Mouse (Mus musculus): ENCODE results near the gene Celf3. TPM values are rescaled to one million over a fixed set of nuclear protein-coding genes. Genes with fewer than 3 reads are reported as not detected.

Gene Celf3
- polyA plus RNA-seq, 1 experiment from 2014 or later: 44.0 TPM

DNA sequence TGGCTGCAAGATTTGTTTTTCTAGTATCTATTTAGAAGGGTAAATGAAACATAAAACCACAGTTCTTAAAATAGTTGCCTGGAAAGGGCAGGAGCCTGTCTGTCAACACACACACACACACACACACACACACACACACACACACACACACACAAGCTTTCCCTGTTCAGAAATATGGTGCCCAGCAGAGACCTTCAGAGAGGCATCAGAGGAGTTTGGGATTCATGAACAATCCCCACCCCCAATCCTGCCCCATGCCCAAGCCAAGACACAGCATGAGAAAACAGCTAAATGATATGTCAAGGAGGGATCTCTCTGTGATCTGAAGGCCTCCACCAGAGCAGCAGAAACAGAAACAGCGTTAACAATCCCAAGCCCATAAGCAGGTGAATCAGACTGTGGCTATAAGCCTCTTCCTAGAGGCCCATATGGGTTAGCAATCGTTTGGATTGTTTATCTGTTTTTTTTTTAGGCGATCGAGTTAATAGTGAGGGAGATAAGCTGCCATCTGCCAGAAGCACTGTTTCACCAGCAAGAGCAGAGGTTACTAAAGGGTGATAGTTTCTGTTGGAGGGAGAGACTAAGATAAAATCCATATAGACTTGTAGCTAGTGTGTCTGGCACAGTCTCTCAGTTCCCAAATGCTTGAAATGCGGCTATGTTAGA lies 4.4 kb upstream of the Celf3 start:
- Histone ChIP-seq H3K27me3 (ENCODE audit: control insufficient read depth, insufficient read depth, low read length) (no peaks in the 10 kb centered on the region), H3K36me3 (ENCODE audit: control insufficient read depth, insufficient read depth, low read length) (no peaks in the 10 kb centered on the region), H3K9ac (replicated peaks; ENCODE audit: low read depth, low read length) (no peak overlapping the region), H3K27ac (ENCODE audit: low read length) (no peak overlapping the region), H3K4me3 (ENCODE audit: low read depth, low read length) (no peak overlapping the region), H3K9me3 (ENCODE audit: control insufficient read depth, low read depth, low read length) (no peaks in the 10 kb centered on the region), H3K4me1 (ENCODE audit: control insufficient read depth, insufficient read depth, low read length) (0 out of 2 replicates have a peak, but pooled peaks cover 3% of the 10 kb centered on the region), H3K4me2 (replicated peaks; ENCODE audit: low read depth, low read length) (no peak overlapping the region)
- WGBS: 50% methylated on average over 5 of the region's 5 CpGs
- ATAC-seq (ENCODE audit: insufficient number of reproducible peaks, insufficient read depth, low FRiP score, low read depth): no peak

- Histone ChIP-seq H3K4me2 (replicated peaks; ENCODE audit: low read depth, low read length) (no peak overlapping the region), H3K36me3 (ENCODE audit: control insufficient read depth, insufficient read depth, low read length) (no peaks in the 10 kb centered on the region), H3K27ac (ENCODE audit: low read length) (peak overlapping the region; percentile 27; the same call in 1 of the 2 replicates), H3K4me1 (ENCODE audit: control insufficient read depth, insufficient read depth, low read length) (0 out of 2 replicates have a peak, but pooled peaks cover 8% of the 10 kb centered on the region), H3K9me3 (ENCODE audit: control insufficient read depth, low read depth, low read length) (no peaks in the 10 kb centered on the region), H3K9ac (replicated peaks; ENCODE audit: low read depth, low read length) (no peak overlapping the region), H3K4me3 (ENCODE audit: low read depth, low read length) (no peak overlapping the region), H3K27me3 (ENCODE audit: control insufficient read depth, insufficient read depth, low read length) (no peaks in the 10 kb centered on the region)
- ATAC-seq (ENCODE audit: insufficient number of reproducible peaks, insufficient read depth, low FRiP score, low read depth): peak; percentile 38; the same call in 1 of the 2 replicates
- WGBS: 40% methylated on average over 8 of the region's 8 CpGs
Measured at GRCm38 (mm10) chr3:94476301-94477035, 1.6 kb upstream of the Celf3 start.

- no peaks in the 10 kb centered on the region for H3K9me3 ChIP-seq (ENCODE audit: control insufficient read depth, low read depth, low read length)
- no peaks in the 10 kb centered on the region for H3K36me3 ChIP-seq (ENCODE audit: control insufficient read depth, insufficient read depth, low read length)
- H3K27me3 ChIP-seq (ENCODE audit: control insufficient read depth, insufficient read depth, low read length): no peaks in the 10 kb centered on the region
- H3K27ac ChIP-seq (ENCODE audit: low read length): no peak overlapping the region
- H3K9ac ChIP-seq (replicated peaks; ENCODE audit: low read depth, low read length): no peak overlapping the region
- no peak overlapping the region for H3K4me3 ChIP-seq (ENCODE audit: low read depth, low read length)
- no peak overlapping the region for H3K4me2 ChIP-seq (replicated peaks; ENCODE audit: low read depth, low read length)
- ATAC-seq (ENCODE audit: insufficient number of reproducible peaks, insufficient read depth, low FRiP score, low read depth): no peak
- 0 out of 2 replicates have a peak, but pooled peaks cover 8% of the 10 kb centered on the region for H3K4me1 ChIP-seq (ENCODE audit: control insufficient read depth, insufficient read depth, low read length)
- WGBS: 69% methylated on average over 4 of the region's 4 CpGs
Measured at GRCm38 (mm10) chr3:94477444-94477843, 651 bp upstream of the Celf3 start.

DNA sequence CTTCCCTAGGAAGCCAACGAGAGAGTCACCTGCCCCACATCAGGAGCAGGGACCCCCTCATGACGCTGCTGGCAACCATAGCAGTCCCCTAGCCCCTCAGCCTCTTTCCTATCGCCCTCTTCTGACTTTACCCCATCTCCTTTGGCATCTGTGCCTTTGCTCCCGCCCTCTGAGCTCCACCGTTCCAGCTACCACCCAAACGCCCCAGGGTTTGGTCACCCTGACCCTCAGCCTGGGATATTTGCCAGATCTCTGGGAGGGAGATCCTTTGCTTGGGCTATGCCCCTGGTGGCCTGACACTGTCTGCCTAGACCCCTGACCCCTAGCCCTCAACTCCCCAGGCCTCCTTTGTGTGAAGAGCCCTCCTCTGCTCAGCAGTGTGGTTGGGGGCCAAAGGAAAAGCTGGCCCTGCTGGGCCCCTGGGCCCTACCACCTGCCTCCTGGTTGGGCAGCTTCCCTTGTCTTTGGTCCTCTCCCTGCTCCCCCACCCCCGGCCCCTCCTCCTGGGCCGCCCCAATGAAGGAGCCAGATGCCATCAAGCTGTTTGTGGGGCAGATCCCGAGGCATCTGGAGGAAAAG lies 585 bp downstream of the Celf3 start:
- 16% methylated on average over 9 of the region's 9 CpGs for WGBS
- no peak overlapping the region for H3K27ac ChIP-seq (ENCODE audit: low read length)
- peak overlapping the region; percentile 6; the same call in 1 of the 2 replicates for H3K4me3 ChIP-seq (ENCODE audit: low read depth, low read length)
- no peaks in the 10 kb centered on the region for H3K9me3 ChIP-seq (ENCODE audit: control insufficient read depth, low read depth, low read length)
- H3K27me3 ChIP-seq (ENCODE audit: control insufficient read depth, insufficient read depth, low read length): no peaks in the 10 kb centered on the region
- no peaks in the 10 kb centered on the region for H3K36me3 ChIP-seq (ENCODE audit: control insufficient read depth, insufficient read depth, low read length)
- ATAC-seq (ENCODE audit: insufficient number of reproducible peaks, insufficient read depth, low FRiP score, low read depth): no peak
- no peak overlapping the region for H3K4me2 ChIP-seq (replicated peaks; ENCODE audit: low read depth, low read length)
- H3K4me1 ChIP-seq (ENCODE audit: control insufficient read depth, insufficient read depth, low read length): 0 out of 2 replicates have a peak, but pooled peaks cover 5% of the 10 kb centered on the region
- no peak overlapping the region for H3K9ac ChIP-seq (replicated peaks; ENCODE audit: low read depth, low read length)

DNA sequence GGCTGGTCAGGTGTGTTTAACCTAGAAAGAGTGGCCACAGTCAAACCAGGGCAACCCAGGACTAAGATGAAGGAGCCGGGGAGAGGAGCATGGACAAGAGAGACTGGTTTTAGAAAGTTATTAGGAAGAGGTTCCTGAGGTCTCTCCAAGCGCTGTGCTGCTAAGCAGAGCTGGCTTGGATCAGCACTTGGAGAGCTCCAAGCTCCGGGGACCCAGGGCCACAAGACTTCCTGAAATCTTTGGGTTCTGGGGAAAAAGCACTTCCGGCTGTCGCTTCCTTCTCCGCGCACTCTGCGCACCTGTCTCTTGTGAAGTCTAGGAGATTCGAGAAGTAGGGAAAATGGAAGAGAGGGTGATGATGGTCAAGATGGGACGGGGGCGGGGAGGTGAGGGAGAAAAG lies 1.5 kb downstream of the Celf3 start:
- WGBS: 2% methylated on average over 11 of the region's 11 CpGs
- H3K9ac ChIP-seq (replicated peaks; ENCODE audit: low read depth, low read length): no peak overlapping the region
- H3K4me1 ChIP-seq (ENCODE audit: control insufficient read depth, insufficient read depth, low read length): 0 out of 2 replicates have a peak, but pooled peaks cover 5% of the 10 kb centered on the region
- H3K4me2 ChIP-seq (replicated peaks; ENCODE audit: low read depth, low read length): peak overlapping the region; percentile 32
- no peaks in the 10 kb centered on the region for H3K27me3 ChIP-seq (ENCODE audit: control insufficient read depth, insufficient read depth, low read length)
- H3K27ac ChIP-seq (ENCODE audit: low read length): no peak overlapping the region
- H3K9me3 ChIP-seq (ENCODE audit: control insufficient read depth, low read depth, low read length): no peaks in the 10 kb centered on the region
- no peaks in the 10 kb centered on the region for H3K36me3 ChIP-seq (ENCODE audit: control insufficient read depth, insufficient read depth, low read length)
- H3K4me3 ChIP-seq (ENCODE audit: low read depth, low read length): peak overlapping the region; percentile 16; the same call in 1 of the 2 replicates
- no peak for ATAC-seq (ENCODE audit: insufficient number of reproducible peaks, insufficient read depth, low FRiP score, low read depth)

DNA sequence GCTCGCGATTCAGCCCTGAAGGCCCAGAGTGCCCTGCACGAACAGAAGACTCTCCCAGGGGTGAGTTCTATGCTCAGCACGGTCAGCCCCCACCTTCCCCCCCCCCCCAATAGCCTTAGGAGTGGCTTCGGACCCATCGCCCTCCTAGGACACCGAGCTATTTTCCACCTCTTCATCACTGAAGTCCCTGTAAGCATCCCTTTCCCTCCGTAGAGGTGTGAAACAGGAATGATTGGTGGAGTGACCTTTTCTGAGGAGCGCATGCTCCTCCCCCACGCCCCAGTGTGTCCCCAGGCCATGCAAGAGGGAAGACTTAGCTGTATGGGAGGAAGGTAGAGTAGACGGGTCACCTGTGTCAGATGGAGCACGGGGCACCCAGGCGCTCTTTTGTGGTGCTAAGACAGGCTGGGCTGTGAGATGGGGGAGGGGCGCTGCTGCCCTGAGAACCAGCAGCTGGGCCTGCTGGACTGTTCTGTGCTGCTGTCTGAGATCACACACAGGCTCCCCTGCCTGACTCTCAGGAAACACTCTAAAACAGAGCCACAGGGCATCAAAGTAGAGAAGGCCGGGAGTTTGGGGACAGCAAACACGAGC lies 2.3 kb downstream of the Celf3 start, which contains the start of gene Riiad1:
TSS of gene Riiad1 (minus strand) at position 51 of the 594 bp plus-strand sequence.
- ATAC-seq (ENCODE audit: insufficient number of reproducible peaks, insufficient read depth, low FRiP score, low read depth): no peak
- 7% methylated on average over 16 of the region's 16 CpGs for WGBS
- 0 out of 2 replicates have a peak, but pooled peaks cover 5% of the 10 kb centered on the region for H3K4me1 ChIP-seq (ENCODE audit: control insufficient read depth, insufficient read depth, low read length)
- H3K9me3 ChIP-seq (ENCODE audit: control insufficient read depth, low read depth, low read length): no peaks in the 10 kb centered on the region
- no peak within 1 kb of the TSS for H3K27ac ChIP-seq (ENCODE audit: low read length)
- H3K4me3 ChIP-seq (ENCODE audit: low read depth, low read length): peak within 1 kb of the TSS; percentile 16; the same call in 1 of the 2 replicates
- peak within 1 kb of the TSS; percentile 32 for H3K4me2 ChIP-seq (replicated peaks; ENCODE audit: low read depth, low read length)
- no peak within 1 kb of the TSS for H3K9ac ChIP-seq (replicated peaks; ENCODE audit: low read depth, low read length)
- H3K36me3 ChIP-seq (ENCODE audit: control insufficient read depth, insufficient read depth, low read length): no peaks in the 10 kb centered on the region
- no peaks in the 10 kb centered on the region for H3K27me3 ChIP-seq (ENCODE audit: control insufficient read depth, insufficient read depth, low read length)

- 66% methylated on average over 4 of the region's 4 CpGs for WGBS
- ATAC-seq (ENCODE audit: insufficient number of reproducible peaks, insufficient read depth, low FRiP score, low read depth): no peak
Measured at GRCm38 (mm10) chr3:94481429-94481828, 3.3 kb downstream of the Celf3 start.

GRCm38 (mm10) chr3:94482764-94483385 lies 4.8 kb downstream of the Celf3 start:
- no peaks in the 10 kb centered on the region for H3K27me3 ChIP-seq (ENCODE audit: control insufficient read depth, insufficient read depth, low read length)
- no peak overlapping the region for H3K9ac ChIP-seq (replicated peaks; ENCODE audit: low read depth, low read length)
- H3K4me1 ChIP-seq (ENCODE audit: control insufficient read depth, insufficient read depth, low read length): 0 out of 2 replicates have a peak, but pooled peaks cover 5% of the 10 kb centered on the region
- H3K27ac ChIP-seq (ENCODE audit: low read length): no peak overlapping the region
- H3K4me3 ChIP-seq (ENCODE audit: low read depth, low read length): no peak overlapping the region
- no peaks in the 10 kb centered on the region for H3K9me3 ChIP-seq (ENCODE audit: control insufficient read depth, low read depth, low read length)
- WGBS: 82% methylated on average over 17 of the region's 17 CpGs
- ATAC-seq (ENCODE audit: insufficient number of reproducible peaks, insufficient read depth, low FRiP score, low read depth): no peak
- H3K4me2 ChIP-seq (replicated peaks; ENCODE audit: low read depth, low read length): no peak overlapping the region
- no peaks in the 10 kb centered on the region for H3K36me3 ChIP-seq (ENCODE audit: control insufficient read depth, insufficient read depth, low read length)

More at GRCm38 (mm10) chr3:94481429-94481828, 3.3 kb downstream of the Celf3 start:
- Histone ChIP-seq H3K4me2 (replicated peaks; ENCODE audit: low read depth, low read length) (no peak overlapping the region), H3K27ac (ENCODE audit: low read length) (no peak overlapping the region), H3K9me3 (ENCODE audit: control insufficient read depth, low read depth, low read length) (no peaks in the 10 kb centered on the region), H3K27me3 (ENCODE audit: control insufficient read depth, insufficient read depth, low read length) (no peaks in the 10 kb centered on the region), H3K4me3 (ENCODE audit: low read depth, low read length) (no peak overlapping the region), H3K4me1 (ENCODE audit: control insufficient read depth, insufficient read depth, low read length) (0 out of 2 replicates have a peak, but pooled peaks cover 5% of the 10 kb centered on the region), H3K9ac (replicated peaks; ENCODE audit: low read depth, low read length) (no peak overlapping the region), H3K36me3 (ENCODE audit: control insufficient read depth, insufficient read depth, low read length) (no peaks in the 10 kb centered on the region)

Measured in stomach, embryonic 14.5 days (tissue).